Mouse (Mus musculus) thymus, postnatal 4 days (tissue): ENCODE measurements around the gene Rhbdl3.

ENCODE experiments used
- DNase-seq: peaks from one replicate; pipeline ENCODE4 v3.0.0; 2021

Rhbdl3 gene

DNA sequence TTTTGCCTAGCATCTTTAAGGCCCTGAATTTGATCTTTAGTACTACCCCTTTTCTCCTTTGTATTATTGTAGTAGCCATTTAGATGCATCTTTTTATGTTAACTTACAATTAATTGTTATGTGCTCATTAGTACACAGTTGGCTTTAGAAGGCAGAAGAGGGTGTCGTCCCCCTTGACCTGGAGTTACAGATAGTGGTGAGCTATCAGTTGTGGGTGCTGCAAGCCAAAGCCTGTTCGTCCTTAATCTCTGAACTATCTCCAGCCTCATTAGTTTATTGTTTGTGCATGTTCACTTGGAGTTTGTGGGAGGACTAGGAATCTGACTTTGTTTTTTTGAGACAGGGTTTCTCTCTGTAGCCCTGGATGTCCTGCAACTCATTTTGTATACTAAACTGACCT, 86.1 kb downstream of the Rhbdl3 start:
- no peak for DNase-seq

DNA sequence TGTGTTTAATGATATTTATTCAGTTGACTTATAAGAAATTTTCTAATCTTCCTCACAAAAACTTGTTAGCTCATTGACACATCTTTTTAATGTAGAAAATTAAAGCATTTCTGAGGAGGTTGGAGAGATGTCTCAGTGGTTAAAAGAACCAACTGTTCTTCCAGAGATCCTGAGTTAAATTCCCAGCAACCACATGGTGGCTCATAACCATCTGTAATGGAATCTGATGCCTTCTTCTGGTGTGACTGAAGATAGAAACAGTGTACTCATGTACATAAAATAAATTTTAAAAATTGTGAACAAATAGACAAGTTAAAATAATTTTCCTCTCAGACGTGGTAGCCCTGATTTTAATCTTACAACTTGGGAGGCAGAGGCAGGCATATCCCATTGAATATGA, 89.2 kb downstream of the Rhbdl3 start:
- DNase-seq: no peak

DNA sequence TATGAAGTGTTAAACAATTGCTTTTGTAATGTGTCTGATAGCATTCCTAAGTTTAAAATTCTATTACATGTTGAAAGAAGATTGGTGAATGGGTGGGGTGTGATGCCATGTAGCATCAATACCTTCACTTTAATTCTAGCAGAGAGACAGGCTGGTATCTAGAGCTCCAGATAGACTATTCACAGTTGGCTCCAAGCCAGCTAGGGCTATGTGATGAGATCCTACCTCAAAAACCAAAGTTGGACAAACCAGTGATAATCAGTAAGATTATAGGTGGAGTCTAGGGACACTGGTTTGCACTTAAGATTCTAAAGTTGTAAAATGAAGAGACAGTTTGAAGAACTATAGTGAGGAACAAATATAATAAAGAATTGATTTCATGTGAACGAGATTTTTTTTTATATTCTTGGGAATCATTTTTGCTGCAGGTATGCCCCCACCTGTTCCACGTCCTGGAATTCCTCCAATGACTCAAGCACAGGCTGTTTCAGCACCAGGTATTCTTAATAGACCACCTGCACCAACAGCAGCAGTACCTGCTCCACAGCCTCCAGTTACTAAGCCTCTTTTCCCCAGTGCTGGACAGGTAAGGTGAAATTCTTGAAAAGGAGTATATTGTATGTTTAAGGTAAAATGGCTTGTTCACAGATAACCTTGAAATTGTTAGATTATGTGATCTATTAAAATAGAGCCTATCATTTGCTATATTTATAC, 90.9 kb downstream of the Rhbdl3 start:
- no peak for DNase-seq

DNA sequence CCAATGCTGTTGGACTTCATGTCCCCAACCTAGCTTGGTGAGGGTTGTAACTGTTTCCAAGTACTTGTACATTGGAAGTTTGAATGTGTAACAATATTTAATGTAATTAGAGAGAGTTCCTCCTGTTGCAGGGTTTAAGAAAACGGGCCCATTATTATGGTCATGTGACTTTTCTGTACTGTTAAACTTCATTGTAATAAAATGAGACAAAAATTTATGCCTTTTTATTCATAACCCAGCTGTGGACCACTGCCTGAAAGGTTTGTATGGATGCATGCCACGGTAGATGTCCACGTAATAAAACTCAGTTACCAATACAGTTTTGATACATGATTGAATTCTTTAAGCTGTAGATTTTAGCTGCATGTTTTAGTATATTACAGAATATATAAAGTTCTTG, 95.2 kb downstream of the Rhbdl3 start:
- no peak for DNase-seq

DNA sequence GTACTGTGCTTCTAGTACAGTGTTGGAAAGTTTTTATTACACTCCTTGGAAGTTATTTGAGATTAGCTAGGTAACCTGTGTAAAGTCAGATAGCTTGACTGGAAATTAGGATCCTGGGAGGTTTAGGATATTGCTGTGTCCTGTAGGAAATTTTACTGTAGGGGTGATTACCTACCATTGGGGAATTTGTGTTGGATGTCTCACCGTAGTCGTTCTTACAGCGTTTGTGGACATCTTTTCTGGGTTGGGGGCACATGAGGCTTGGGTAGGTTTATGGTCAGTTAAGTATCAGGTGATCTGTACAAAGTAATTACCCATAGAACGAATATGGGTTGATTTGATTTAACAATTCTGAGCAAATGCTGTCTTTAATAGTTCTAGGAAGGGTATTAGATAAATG, 95.9 kb downstream of the Rhbdl3 start:
- no peak for DNase-seq
